Mouse (Mus musculus): Measurements from ENCODE around the gene Abhd13. TPM values are rescaled to one million over a fixed set of nuclear protein-coding genes. Genes with fewer than 3 reads are reported as not detected.

The Abhd13 gene
- polyA plus RNA-seq, 1 experiment from 2014 or later: 15.1 TPM

Other genes starting within 250 kb of the Abhd13 start
- 1.1 and 2.8 TPM in 2 replicates for gene Fam155a, start 206.5 kb upstream of the Abhd13 start, polyA plus RNA-seq (2016; fragmentation: Nextera tagmentation; extraction: Ambion mirVana)
- not detected in 2 replicates for gene Gm10217, start 113.5 kb upstream of the Abhd13 start, polyA plus RNA-seq (2016; fragmentation: Nextera tagmentation; extraction: Ambion mirVana)
- gene Lig4, start within 50 bp of the Abhd13 start, polyA plus RNA-seq (2016; fragmentation: Nextera tagmentation; extraction: Ambion mirVana): 7.1 and 8.1 TPM in 2 replicates
- gene Tnfsf13b, start 28.8 kb downstream of the Abhd13 start, polyA plus RNA-seq (2016; fragmentation: Nextera tagmentation; extraction: Ambion mirVana): 0.30 TPM in 1 of 2 replicates, not detected in the other
- 2.8 TPM in 2 replicates for gene Myo16, start 176.2 kb downstream of the Abhd13 start, polyA plus RNA-seq (2016; fragmentation: Nextera tagmentation; extraction: Ambion mirVana)

Data from hindbrain, embryonic 10.5 days (tissue).